Mouse (Mus musculus) forebrain, embryonic 16.5 days (tissue): ENCODE results near the gene Scaf11. TPM values are rescaled to one million over a fixed set of nuclear protein-coding genes. Genes with fewer than 3 reads are reported as not detected.

Experiments used
- ATAC-seq: fragments of 200-750 bp; cut with Nextera tagmentation; 2 replicates; pipeline ENCODE4 v1.8.0; 2017; ENCODE audit warnings: mild to moderate bottlenecking, moderate library complexity
- H3K27ac ChIP-seq: fragments of 300-500 bp; sonication (generic); 2 replicates; pipeline ENCODE4 v1.5.1; 2014; ENCODE audit warnings: low read length, control low read depth
- H3K27me3 ChIP-seq: fragments of 300-500 bp; sonication (generic); replicated peaks from 2 replicates; pipeline ENCODE4 v1.6.1; 2014; ENCODE audit warnings: low read length; ENCODE audit not compliant: control insufficient read depth, insufficient read depth
- H3K36me3 ChIP-seq: fragments of 300-500 bp; sonication (generic); 2 replicates; pipeline ENCODE4 v1.6.1; 2014; ENCODE audit not compliant: control insufficient read depth, insufficient read depth
- H3K4me1 ChIP-seq: fragments of 300-500 bp; sonication (generic); replicated peaks from 2 replicates; pipeline ENCODE4 v1.6.1; 2014; ENCODE audit warnings: low read length; ENCODE audit not compliant: control insufficient read depth, insufficient read depth
- H3K4me2 ChIP-seq: fragments of 300-500 bp; sonication (generic); 2 replicates; pipeline ENCODE4 v1.6.1; 2014; ENCODE audit warnings: mild to moderate bottlenecking, low read length, control low read depth
- H3K4me3 ChIP-seq: fragments of 300-500 bp; sonication (generic); replicated peaks from 2 replicates; pipeline ENCODE4 v1.5.1; 2014; ENCODE audit warnings: mild to moderate bottlenecking, low read length, control low read depth
- H3K9ac ChIP-seq: fragments of 300-500 bp; sonication (generic); replicated peaks from 2 replicates; pipeline ENCODE4 v1.6.1; 2014; ENCODE audit warnings: low read depth, low read length, control low read depth
- H3K9me3 ChIP-seq: fragments of 300-500 bp; sonication (generic); 2 replicates; pipeline ENCODE4 v1.6.1; 2016; ENCODE audit warnings: low read length; ENCODE audit not compliant: control insufficient read depth
- WGBS: fragments of 180-500 bp; shearing (Covaris S2); extraction: QIAGEN DNeasy Blood & Tissue Kit; methylation state at CpG from one replicate; pipeline ENCODE4 v1.1.7; 2014; 5-methylcytosine and 5-hydroxymethylcytosine counted together
- polyA plus RNA-seq: library from polyadenylated mRNA; unstranded; fragments of >200 nt; fragmentation: Nextera tagmentation; extraction: Ambion mirVana; gene quantifications from 2 replicates; pipeline ENCODE4 v1.2.1, GENCODE M21; 2015

Gene Scaf11
- polyA plus RNA-seq, 1 experiment from 2014 or later: 53.2 TPM

GRCm38 (mm10) chr15:96467844-96468243, 7.2 kb upstream of the Scaf11 start:
- Histone ChIP-seq H3K4me1 (no peaks in the 10 kb centered on the region), H3K27ac (no peak overlapping the region), H3K9me3 (no peaks in the 10 kb centered on the region), H3K4me3 (no peak overlapping the region), H3K36me3 (no peaks in the 10 kb centered on the region), H3K9ac (no peak overlapping the region), H3K4me2 (no peak overlapping the region), H3K27me3 (no peaks in the 10 kb centered on the region)
- no peak for ATAC-seq
- WGBS: 84% methylated on average over 5 of the region's 5 CpGs

GRCm38 (mm10) chr15:96466362-96466903, 5.8 kb upstream of the Scaf11 start:
- H3K27me3 ChIP-seq: no peaks in the 10 kb centered on the region
- H3K4me2 ChIP-seq: no peak overlapping the region
- no peak overlapping the region for H3K9ac ChIP-seq
- WGBS: 96% methylated on average over 13 of the region's 13 CpGs
- ATAC-seq: no peak
- no peak overlapping the region for H3K27ac ChIP-seq
- peaks cover 8% of the 10 kb centered on the region for H3K4me1 ChIP-seq
- H3K4me3 ChIP-seq: no peak overlapping the region
- H3K9me3 ChIP-seq: no peaks in the 10 kb centered on the region
- no peaks in the 10 kb centered on the region for H3K36me3 ChIP-seq

DNA sequence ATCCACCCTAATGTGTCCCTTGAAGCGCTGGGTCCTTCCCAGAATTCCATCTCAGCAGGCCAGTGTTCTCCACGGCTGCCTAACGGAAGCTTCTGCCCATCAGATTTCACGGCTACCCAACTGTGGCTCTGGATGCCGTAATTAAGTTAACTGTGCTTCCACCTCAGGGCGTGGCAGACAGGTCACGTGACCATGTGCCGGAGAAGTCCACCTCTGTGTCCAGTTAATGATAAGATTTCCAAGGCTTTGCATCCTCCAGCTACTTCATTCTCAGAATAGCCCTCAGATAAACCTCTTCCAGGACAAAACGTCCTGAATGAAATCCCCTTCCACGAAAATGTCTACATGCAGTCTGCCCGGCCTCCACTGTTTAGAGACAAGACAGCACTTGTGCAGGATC, 4.4 kb upstream of the Scaf11 start:
- ATAC-seq: no peak
- Histone ChIP-seq H3K4me3 (no peak overlapping the region), H3K27me3 (no peaks in the 10 kb centered on the region), H3K9ac (no peak overlapping the region), H3K36me3 (no peaks in the 10 kb centered on the region), H3K4me2 (no peak overlapping the region), H3K4me1 (peaks cover 8% of the 10 kb centered on the region), H3K9me3 (no peaks in the 10 kb centered on the region), H3K27ac (no peak overlapping the region)
- 91% methylated on average over 11 of the region's 11 CpGs for WGBS

- Histone ChIP-seq H3K9ac (no peak overlapping the region), H3K4me2 (no peak overlapping the region), H3K4me1 (peaks cover 15% of the 10 kb centered on the region), H3K27me3 (no peaks in the 10 kb centered on the region), H3K27ac (no peak overlapping the region), H3K4me3 (no peak overlapping the region), H3K9me3 (no peaks in the 10 kb centered on the region), H3K36me3 (no peaks in the 10 kb centered on the region)
- no peak for ATAC-seq
- 98% methylated on average over 15 of the region's 15 CpGs for WGBS
Observed at GRCm38 (mm10) chr15:96463821-96464220, 3.2 kb upstream of the Scaf11 start.

DNA sequence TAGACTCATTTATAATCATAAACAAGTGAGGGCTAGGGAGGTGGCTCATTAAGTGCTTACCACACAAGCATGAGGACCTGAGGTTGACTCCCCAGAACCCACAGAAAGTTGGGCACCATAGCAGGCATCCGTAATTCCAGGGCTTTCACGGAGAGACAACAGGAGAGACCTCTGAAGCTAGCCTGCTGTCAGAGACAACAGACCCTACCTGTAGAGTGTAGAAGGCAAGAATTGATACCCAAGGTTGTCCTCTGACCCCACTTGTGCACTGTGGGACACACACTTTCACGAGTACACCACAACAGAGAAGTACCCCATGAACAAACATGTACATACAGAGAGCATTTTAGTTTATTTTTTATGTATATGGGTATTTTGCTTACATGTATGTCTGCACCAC, 2.0 kb upstream of the Scaf11 start:
- 93% methylated on average over 3 of the region's 3 CpGs for WGBS

GRCm38 (mm10) chr15:96461541-96462512, 1.2 kb upstream of the Scaf11 start:
- no peaks in the 10 kb centered on the region for H3K9me3 ChIP-seq
- peak overlapping the region; percentile 91 for H3K27ac ChIP-seq
- peak overlapping the region; percentile 84 for H3K9ac ChIP-seq
- peak overlapping the region; percentile 87 for H3K4me3 ChIP-seq
- H3K27me3 ChIP-seq: no peaks in the 10 kb centered on the region
- peak; percentile 45 for ATAC-seq
- no peaks in the 10 kb centered on the region for H3K36me3 ChIP-seq
- H3K4me1 ChIP-seq: peaks cover 20% of the 10 kb centered on the region
- WGBS: 14% methylated on average over 22 of the region's 22 CpGs
- H3K4me2 ChIP-seq: peak overlapping the region; percentile 93

More for the DNA sequence above, 2.0 kb upstream of the Scaf11 start:
- H3K4me2 ChIP-seq: no peak overlapping the region
- H3K4me3 ChIP-seq: no peak overlapping the region
- no peak for ATAC-seq
- no peaks in the 10 kb centered on the region for H3K36me3 ChIP-seq
- H3K4me1 ChIP-seq: peaks cover 20% of the 10 kb centered on the region
- no peak overlapping the region for H3K27ac ChIP-seq
- H3K9me3 ChIP-seq: no peaks in the 10 kb centered on the region
- no peaks in the 10 kb centered on the region for H3K27me3 ChIP-seq
- no peak overlapping the region for H3K9ac ChIP-seq

- Histone ChIP-seq H3K27ac (peak overlapping the region; percentile 88), H3K4me1 (peaks cover 20% of the 10 kb centered on the region), H3K4me3 (peak overlapping the region; percentile 87), H3K4me2 (peak overlapping the region; percentile 54), H3K36me3 (no peaks in the 10 kb centered on the region), H3K9me3 (no peaks in the 10 kb centered on the region), H3K9ac (peak overlapping the region; percentile 74), H3K27me3 (no peaks in the 10 kb centered on the region)
- under 1% methylated on average over 45 of the region's 50 CpGs for WGBS
- no peak for ATAC-seq
Observed at GRCm38 (mm10) chr15:96460451-96460729, 253 bp downstream of the Scaf11 start.

GRCm38 (mm10) chr15:96459741-96460450, 747 bp downstream of the Scaf11 start:
- Histone ChIP-seq H3K4me2 (peak overlapping the region; percentile 54), H3K4me1 (peaks cover 20% of the 10 kb centered on the region), H3K36me3 (no peaks in the 10 kb centered on the region), H3K27me3 (no peaks in the 10 kb centered on the region), H3K9ac (peak overlapping the region; percentile 74), H3K9me3 (no peaks in the 10 kb centered on the region), H3K27ac (peak overlapping the region; percentile 88), H3K4me3 (peak overlapping the region; percentile 87)
- WGBS: under 1% methylated on average over 38 of the region's 71 CpGs
- ATAC-seq: peak; percentile 25

DNA sequence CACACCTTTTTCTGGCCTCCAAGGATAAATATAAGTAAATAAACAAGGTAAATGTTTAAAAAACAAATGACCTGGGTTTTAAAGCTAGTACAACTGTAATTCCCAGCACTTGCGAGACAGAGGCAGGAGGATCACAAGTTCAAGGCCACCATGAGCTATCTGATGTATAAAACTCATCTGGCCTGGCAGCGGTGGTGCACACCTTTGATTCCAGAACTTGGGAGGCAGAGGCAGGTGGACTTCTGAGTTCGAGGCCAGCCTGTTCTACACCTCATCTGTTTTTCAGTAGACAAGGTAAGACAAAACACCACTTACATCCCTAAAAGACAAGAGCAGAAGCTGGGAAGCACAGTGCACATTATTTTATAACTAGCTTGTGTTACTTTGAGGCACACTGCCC, 2.4 kb downstream of the Scaf11 start:
- no peak for ATAC-seq
- Histone ChIP-seq H3K36me3 (no peaks in the 10 kb centered on the region), H3K9me3 (no peaks in the 10 kb centered on the region), H3K4me1 (peaks cover 20% of the 10 kb centered on the region), H3K27ac (no peak overlapping the region), H3K27me3 (no peaks in the 10 kb centered on the region), H3K4me2 (no peak overlapping the region), H3K4me3 (no peak overlapping the region), H3K9ac (no peak overlapping the region)
- WGBS: 94% methylated on average over 3 of the region's 3 CpGs
